Comparison of ENCODE assay signal across 18 mouse cellular contexts in the genomic region with DNA sequence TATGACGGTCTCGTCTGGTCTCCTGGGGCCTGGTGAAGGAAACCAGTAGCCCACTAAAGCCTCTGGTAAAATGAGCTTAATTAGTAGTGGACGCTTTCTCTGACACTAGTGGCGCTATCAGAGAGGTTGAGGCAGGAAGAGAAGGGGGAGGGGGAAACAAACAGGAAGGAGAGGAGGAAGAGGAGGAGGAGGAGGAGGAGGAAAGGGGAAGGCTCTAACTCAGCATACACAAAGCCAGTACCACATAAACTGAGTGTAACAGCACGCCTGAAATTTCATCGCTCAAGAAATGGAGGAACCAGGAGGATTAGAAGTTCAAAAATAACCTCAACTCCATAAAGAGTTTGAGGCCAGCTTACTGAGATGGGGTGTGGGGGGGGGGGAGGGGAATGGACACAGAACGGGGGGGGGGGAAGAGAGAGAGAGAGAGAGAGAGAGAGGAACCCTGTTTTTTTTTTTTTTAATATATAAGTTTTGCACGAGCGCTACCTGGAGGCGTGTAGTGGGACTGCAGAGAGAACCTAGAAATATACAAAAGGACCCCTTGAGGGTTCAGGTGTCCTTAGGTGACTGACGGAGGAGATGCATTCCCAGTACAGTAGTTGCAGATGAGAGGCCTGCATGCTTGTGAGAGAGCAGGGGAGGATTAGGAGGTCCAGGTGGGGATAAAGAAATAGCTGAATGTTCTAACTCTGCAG. TPM values are rescaled to one million over a fixed set of nuclear protein-coding genes. Genes with fewer than 3 reads are reported as not detected.
DNase-seq lines count a peak whose midpoint lies in the region; ATAC-seq lines count a peak whose summit lies in the region.
"Had no signal": no experiment of that assay in that cellular context is flagged by ENCODE, and none has a peak within 500 bp of the region (broad histone marks: within the 10 kb centered on the region; RNA-seq: fewer than 3 reads in every experiment).

No protein-coding gene starts in this region.

- H3K4me1 ChIP-seq in heart, embryonic 10.5 days, result 0 out of 2 replicates have a peak, but pooled peaks cover 4% of the 10 kb centered on the region
- H3K4me1 ChIP-seq in midbrain, embryonic 14.5 days (ENCODE audit: control insufficient read depth, insufficient read depth, low read length), result no peaks in the 10 kb centered on the region
- no peaks in the 10 kb centered on the region for H3K4me1 ChIP-seq in midbrain, embryonic 11.5 days (ENCODE audit: control insufficient read depth, insufficient read depth, low read length)

- ATAC-seq in midbrain, embryonic 14.5 days (ENCODE audit: low FRiP score, low TSS enrichment), result no peak
- ATAC-seq in midbrain, embryonic 11.5 days (ENCODE audit: low FRiP score), result no peak

- H3K27me3 ChIP-seq in heart, embryonic 10.5 days (ENCODE audit: insufficient read depth, poor library complexity, severe bottlenecking), result peaks cover 11% of the 10 kb centered on the region; the same call in 1 of the 2 replicates
- no peaks in the 10 kb centered on the region for H3K27me3 ChIP-seq in midbrain, embryonic 14.5 days (ENCODE audit: control insufficient read depth, insufficient read depth, low read length)
- H3K27me3 ChIP-seq in midbrain, embryonic 11.5 days (ENCODE audit: control insufficient read depth, insufficient read depth, low read length), result no peaks in the 10 kb centered on the region

- no peaks in the 10 kb centered on the region for H3K36me3 ChIP-seq in heart, embryonic 10.5 days
- H3K36me3 ChIP-seq in midbrain, embryonic 14.5 days (ENCODE audit: control insufficient read depth, insufficient read depth, low read length), result no peaks in the 10 kb centered on the region
- no peaks in the 10 kb centered on the region for H3K36me3 ChIP-seq in midbrain, embryonic 11.5 days (ENCODE audit: control insufficient read depth, insufficient read depth, low read length)

- H3K4me2 ChIP-seq in midbrain, embryonic 14.5 days (ENCODE audit: low read length), result no peak overlapping the region
- no peak overlapping the region for H3K4me2 ChIP-seq in midbrain, embryonic 11.5 days

- H3K4me3 ChIP-seq in heart, embryonic 10.5 days, result no peak overlapping the region
- no peak overlapping the region for H3K4me3 ChIP-seq in midbrain, embryonic 14.5 days (replicated peaks; ENCODE audit: low read depth, low read length)
- no peak overlapping the region for H3K4me3 ChIP-seq in midbrain, embryonic 11.5 days (ENCODE audit: low read depth, low read length)

- no peak overlapping the region for H3K9ac ChIP-seq in midbrain, embryonic 14.5 days (replicated peaks; ENCODE audit: low read length)
- H3K9ac ChIP-seq in midbrain, embryonic 11.5 days (ENCODE audit: low read length), result no peak overlapping the region

- no peaks in the 10 kb centered on the region for H3K9me3 ChIP-seq in heart, embryonic 10.5 days
- no peaks in the 10 kb centered on the region for H3K9me3 ChIP-seq in midbrain, embryonic 14.5 days (ENCODE audit: control insufficient read depth, low read length)
- no peaks in the 10 kb centered on the region for H3K9me3 ChIP-seq in midbrain, embryonic 11.5 days (ENCODE audit: control insufficient read depth, low read length)

- DNase-seq in adrenal gland, postnatal 25 days, result peak; percentile 12
- no peak for DNase-seq in adrenal gland, adult 8-10 months
- DNase-seq in heart, embryonic 10.5 days (ENCODE audit: low spot score), result peak; percentile 46
- DNase-seq in heart, adult 9 months (ENCODE audit: low spot score in 2 of 2), result no peak
- DNase-seq in midbrain, embryonic 14.5 days, result peak; percentile 37
- DNase-seq in midbrain, embryonic 11.5 days (ENCODE audit: low spot score, missing footprints), result no peak
- DNase-seq in c-Kit-positive CD71-positive TER-119-positive erythroid progenitor cells, embryonic 14.5 days (ENCODE audit: low spot score), result no peak
- no peak for DNase-seq in cerebellum, adult 11 months
- DNase-seq: adrenal gland, postnatal 10 days; cerebellum, postnatal 36 days; heart, adult 11 months; heart, postnatal 14 days; kidney, postnatal 4 days; liver had no signal

- no peak overlapping the region for H3K27ac ChIP-seq in heart, embryonic 10.5 days
- H3K27ac ChIP-seq in midbrain, embryonic 14.5 days (replicated peaks; ENCODE audit: low read depth, low read length), result no peak overlapping the region
- H3K27ac ChIP-seq in midbrain, embryonic 11.5 days (ENCODE audit: low read depth, low read length), result no peak overlapping the region

- WGBS in heart, embryonic 10.5 days, result 46% methylated on average over 11 of the region's 11 CpGs
- 61% methylated on average over 11 of the region's 11 CpGs for WGBS in midbrain, embryonic 14.5 days
- WGBS in midbrain, embryonic 11.5 days, result 55% methylated on average over 11 of the region's 11 CpGs

RNA-seq across cellular contexts. Expression of a gene that starts 29.6 kb away (rescaled TPM):
- total RNA-seq in adrenal gland, postnatal 25 days (2021), result not detected in 2 replicates
- under 1 TPM in 2 of 4 experiments, not detected in 2; 0.34 to 0.78 TPM for total RNA-seq in adrenal gland, adult 8-10 months (2022)
- 9.6 and 23.7 TPM in 2 replicates for polyA plus RNA-seq in heart, embryonic 10.5 days (2016; fragmentation: Nextera tagmentation; extraction: Ambion mirVana)
- 0.18 TPM in 1 of 2 replicates, not detected in the other for polyA plus RNA-seq in midbrain, embryonic 14.5 days (2014; fragmentation: Nextera tagmentation; extraction: Ambion mirVana)
- not detected in 2 replicates for polyA plus RNA-seq in midbrain, embryonic 11.5 days (2014; fragmentation: Nextera tagmentation; extraction: Ambion mirVana)
- polyA plus RNA-seq: intestine, embryonic 14.5 days had no signal

RNA-seq across cellular contexts. Expression of a gene that starts 48.8 kb away (rescaled TPM):
- 1.0 and 1.2 TPM in 2 replicates for total RNA-seq in adrenal gland, postnatal 25 days (2021)
- total RNA-seq in adrenal gland, adult 8-10 months (2022), result under 1 TPM in 3 of 4 experiments, not detected in 1; 0.24 to 0.90 (median 0.66) TPM
- not detected in 2 replicates for polyA plus RNA-seq in heart, embryonic 10.5 days (2016; fragmentation: Nextera tagmentation; extraction: Ambion mirVana)
- polyA plus RNA-seq in midbrain, embryonic 14.5 days (2014; fragmentation: Nextera tagmentation; extraction: Ambion mirVana), result not detected in 2 replicates
- polyA plus RNA-seq in midbrain, embryonic 11.5 days (2014; fragmentation: Nextera tagmentation; extraction: Ambion mirVana), result not detected in 2 replicates
- total RNA-seq: heart, postnatal 14 days; left cerebral cortex, adult 8-10 months had no signal
- polyA plus RNA-seq: intestine, embryonic 14.5 days; lung, embryonic 16.5 days; stomach, embryonic 14.5 days had no signal

Comparison
In these comparisons a context has a peak if more than half of its experiments do, and no peak if none do; other contexts are left out.
1. DNase-seq: peak in adrenal gland, postnatal 25 days (single experiment), heart, embryonic 10.5 days (single experiment) and midbrain, embryonic 14.5 days (single experiment); none in adrenal gland, adult 8-10 months (single experiment), heart, adult 9 months (0 of 2), midbrain, embryonic 11.5 days (single experiment), c-Kit-positive CD71-positive TER-119-positive erythroid progenitor cells, embryonic 14.5 days (single experiment) and cerebellum, adult 11 months (single experiment).